Mouse (Mus musculus) right cerebral cortex, postnatal 36 days (tissue): ENCODE results near the gene Gsto1.
"Not testable (repeated sequence)": the region's sequence is repeated elsewhere in the genome, so short reads cannot be mapped to it uniquely, and the experiment has no call there.

Source experiments
- DNase-seq, 2 experiments: peaks; one replicate each; pipeline ENCODE4 v3.0.0; 2022; ENCODE audit warnings: low spot score in 2 of 2, mixed read lengths in 1 of 2

Gene Gsto1

GRCm38 (mm10) chr19:47854796-47855783 is at the start of gene Gsto1:
TSS of gene Gsto1 (plus strand) at chr19:47854970.
- peak; percentile 87 to 88 for DNase-seq

DNA sequence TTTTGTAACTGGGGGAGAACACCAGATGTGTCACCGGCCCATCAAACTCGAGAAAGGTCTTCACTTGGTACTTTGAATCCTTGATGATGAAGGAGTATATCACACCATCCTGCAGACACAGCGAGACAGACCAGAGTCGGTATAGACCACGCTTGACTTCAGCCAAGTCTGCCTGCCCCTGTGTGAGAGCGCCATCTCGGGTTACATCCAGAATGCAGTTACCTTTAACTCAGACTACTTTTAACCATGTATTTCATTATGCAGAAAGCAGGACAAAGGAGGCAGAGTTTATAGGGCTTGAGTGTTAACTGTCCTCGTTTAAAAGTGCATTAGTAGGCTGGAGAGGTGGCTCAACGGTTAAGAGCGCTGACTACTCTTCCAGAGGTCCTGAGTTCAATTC is 42.7 kb upstream of the Gsto1 start:
- no peak for DNase-seq

DNA sequence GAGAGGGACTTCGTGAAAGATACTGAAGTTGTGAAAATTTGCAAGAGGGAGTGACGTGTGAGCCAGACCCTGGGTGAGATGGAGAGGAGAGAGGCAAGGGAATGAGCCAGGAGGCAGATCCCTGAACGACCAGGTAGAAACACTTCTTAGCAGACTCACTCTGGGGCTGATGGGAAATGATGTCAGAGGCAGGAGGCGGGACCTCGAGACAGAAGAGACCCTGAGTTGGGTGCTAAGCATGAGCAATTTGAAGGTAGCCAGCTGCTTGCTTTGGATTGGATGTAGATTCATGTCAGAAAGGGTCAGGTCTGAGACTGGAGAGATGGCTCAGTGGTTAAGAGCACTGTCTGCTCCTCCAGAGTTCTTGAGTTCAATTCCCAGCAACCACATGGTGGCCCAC is 40.0 kb upstream of the Gsto1 start:
- no peak for DNase-seq

GRCm38 (mm10) chr19:47817692-47818091 is 37.1 kb upstream of the Gsto1 start:
- no peak for DNase-seq

DNA sequence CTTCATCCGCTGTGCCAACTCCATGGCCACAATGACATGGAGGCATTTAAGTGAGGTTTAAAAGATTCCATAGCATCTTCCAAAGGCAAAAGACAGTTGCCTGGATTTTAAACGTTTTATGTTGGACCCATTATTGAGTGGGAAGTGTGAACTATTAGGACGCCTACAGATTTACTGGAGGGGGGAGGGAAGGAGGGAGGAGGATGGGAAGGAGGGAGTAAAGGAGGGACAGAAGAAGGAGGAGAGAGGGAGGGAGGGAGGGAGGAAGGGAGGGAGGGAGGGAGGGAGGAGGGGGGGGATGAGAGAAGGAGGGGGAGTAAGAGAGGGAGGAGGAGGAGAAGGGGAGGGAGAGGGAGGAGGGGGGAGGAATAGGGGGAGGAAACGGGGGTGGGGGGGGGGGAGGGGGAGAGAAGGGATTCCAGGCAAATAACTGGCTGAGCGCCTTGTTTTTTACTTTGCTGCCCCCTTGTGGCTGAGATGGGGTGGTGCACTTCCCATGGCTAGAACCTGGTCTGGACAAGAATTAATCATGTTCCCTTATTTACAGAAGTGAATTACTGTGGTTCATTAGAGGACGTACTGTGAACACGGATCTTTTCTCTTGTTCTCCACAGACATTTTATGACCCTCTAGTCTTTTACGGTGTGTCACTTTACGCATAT is 33.8 kb upstream of the Gsto1 start:
- peak; percentile 49 to 57 for DNase-seq

DNA sequence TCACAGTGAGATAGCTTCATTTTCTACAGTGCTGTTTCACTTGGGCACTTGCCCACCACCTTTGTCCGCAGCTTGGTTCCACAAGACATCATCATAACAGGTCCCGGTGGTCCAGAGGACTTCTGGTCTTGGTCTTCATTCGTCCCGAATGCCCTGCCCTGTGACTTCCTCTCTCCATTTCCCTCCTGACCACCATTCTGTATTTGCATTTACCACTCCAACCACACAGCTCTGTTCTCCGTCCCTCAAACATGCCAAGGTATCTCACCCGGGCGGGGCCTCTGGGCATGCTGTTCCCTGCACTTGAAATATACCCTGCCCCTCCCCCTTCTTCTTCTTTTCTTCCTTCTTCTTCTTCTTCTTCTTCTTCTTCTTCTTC is 33.3 kb upstream of the Gsto1 start:
- DNase-seq, result no peak

GRCm38 (mm10) chr19:47822143-47822796 is 32.5 kb upstream of the Gsto1 start:
- no peak for DNase-seq

- no peak for DNase-seq
Observed at GRCm38 (mm10) chr19:47824026-47824425, 30.7 kb upstream of the Gsto1 start.

GRCm38 (mm10) chr19:47829913-47830450 is 24.8 kb upstream of the Gsto1 start:
- DNase-seq, result no peak

DNA sequence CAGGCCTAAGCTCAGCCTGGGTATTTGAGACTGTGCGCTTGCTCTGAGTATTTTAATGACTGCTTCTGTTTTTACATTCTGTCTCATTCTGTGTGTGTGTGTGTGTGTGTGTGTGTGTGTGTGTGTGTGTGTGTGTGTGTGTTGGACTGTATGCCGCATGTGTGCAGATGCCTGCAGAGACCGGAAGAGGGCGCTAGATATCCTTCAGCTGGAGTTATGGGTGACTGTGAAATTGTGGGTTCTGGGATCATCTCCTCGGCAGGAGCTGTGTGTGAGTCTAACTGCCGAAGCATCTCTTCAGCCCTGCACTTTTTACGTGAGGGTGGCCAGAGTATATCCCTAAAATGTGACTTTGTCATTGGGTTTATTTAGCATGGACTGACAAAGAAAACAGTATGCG is 23.7 kb upstream of the Gsto1 start:
- no peak for DNase-seq

DNA sequence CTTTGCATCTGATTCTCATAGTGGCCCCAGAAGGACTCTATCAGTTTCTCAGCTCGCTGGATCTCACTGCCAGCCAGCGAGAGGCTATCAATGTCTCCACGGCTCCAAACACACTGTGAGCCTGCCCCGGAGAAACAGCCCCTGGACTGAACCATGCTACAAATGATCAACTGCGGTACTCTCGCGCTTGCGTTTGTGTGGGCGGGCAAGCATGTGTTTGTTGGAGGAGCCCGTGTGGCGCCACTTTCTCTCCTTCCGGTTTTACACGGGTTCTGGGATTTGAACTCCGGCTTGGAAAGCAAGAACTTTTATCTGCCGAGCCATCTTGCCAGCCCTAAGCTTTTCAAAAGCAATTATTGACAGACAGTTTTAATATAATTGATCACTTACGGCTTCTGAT is 22.5 kb upstream of the Gsto1 start:
- no peak for DNase-seq

DNA sequence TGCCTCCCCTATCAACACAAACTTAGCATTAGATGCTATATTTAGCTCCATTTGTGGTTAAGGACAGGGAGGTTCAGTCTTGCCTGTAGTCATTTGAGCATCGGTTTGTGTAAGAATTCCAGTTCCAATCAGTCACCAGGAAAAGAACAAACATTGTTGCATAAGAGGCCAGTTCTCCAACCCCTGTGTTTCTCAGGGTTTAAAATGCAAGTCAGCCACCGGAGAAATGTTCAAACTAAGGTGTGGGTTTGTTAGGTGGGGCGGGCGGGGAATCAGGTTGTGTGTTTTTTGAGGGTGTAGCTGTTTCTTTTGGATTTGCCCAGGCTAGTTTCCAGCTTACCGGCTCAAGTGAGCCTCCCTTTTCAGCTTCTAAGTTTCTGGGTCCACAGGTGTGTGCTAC is 20.2 kb upstream of the Gsto1 start:
- DNase-seq, result no peak

- no peak for DNase-seq
Observed at GRCm38 (mm10) chr19:47835776-47836175, 19.0 kb upstream of the Gsto1 start.

- DNase-seq, result peak; percentile 28 to 51
Observed at GRCm38 (mm10) chr19:47836701-47837526, 17.9 kb upstream of the Gsto1 start.

- no peak for DNase-seq
Observed at GRCm38 (mm10) chr19:47837527-47837901, 17.3 kb upstream of the Gsto1 start.

- DNase-seq, result not testable (repeated sequence)
Observed at GRCm38 (mm10) chr19:47841234-47841633, 13.5 kb upstream of the Gsto1 start.

DNA sequence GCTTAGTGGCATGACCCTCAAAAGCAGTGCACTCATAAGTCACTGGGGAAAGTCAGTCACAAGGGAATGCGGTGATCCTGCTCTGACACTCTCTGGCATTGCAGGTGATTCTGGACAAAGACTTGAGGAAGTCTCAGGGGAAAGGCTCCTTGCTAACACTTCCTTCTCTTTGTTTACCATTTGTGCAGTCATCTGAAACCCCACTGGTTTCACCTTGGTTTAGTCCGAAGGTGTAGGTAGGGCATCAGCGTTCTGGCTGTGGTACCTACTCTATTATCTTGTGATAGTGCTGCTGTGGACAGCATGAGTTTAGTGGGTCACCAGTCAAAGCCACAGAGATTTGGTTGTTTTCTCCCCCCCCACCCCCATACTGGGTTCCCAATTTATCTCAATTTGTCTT is 5.0 kb upstream of the Gsto1 start:
- DNase-seq, result no peak

- DNase-seq, result not testable (repeated sequence)
Observed at GRCm38 (mm10) chr19:47852131-47852530, 2.6 kb upstream of the Gsto1 start.

DNA sequence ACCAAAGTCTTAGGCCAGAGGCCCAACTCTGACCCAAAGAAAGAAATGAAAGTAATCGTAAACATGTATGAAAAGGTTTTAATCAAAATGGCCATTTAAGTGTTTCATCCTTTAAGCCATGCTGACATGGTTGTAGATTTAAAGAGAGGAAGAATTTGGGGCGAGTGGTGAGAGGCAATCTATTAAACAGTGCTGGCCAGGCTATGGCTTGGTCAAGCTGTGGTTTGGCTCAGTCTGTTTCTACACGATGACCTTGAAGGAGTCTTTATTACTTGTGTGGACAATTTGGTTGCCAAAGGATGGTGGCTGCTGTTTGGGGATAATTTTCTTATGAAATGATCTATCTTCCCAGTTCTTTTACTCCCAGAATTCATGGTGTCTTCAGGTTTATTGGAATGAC is 1.7 kb upstream of the Gsto1 start:
- no peak for DNase-seq

GRCm38 (mm10) chr19:47853951-47854795 is 597 bp upstream of the Gsto1 start:
- no peak for DNase-seq
